Mouse (Mus musculus): ENCODE measurements around the gene Btbd17.

The Btbd17 gene

DNA sequence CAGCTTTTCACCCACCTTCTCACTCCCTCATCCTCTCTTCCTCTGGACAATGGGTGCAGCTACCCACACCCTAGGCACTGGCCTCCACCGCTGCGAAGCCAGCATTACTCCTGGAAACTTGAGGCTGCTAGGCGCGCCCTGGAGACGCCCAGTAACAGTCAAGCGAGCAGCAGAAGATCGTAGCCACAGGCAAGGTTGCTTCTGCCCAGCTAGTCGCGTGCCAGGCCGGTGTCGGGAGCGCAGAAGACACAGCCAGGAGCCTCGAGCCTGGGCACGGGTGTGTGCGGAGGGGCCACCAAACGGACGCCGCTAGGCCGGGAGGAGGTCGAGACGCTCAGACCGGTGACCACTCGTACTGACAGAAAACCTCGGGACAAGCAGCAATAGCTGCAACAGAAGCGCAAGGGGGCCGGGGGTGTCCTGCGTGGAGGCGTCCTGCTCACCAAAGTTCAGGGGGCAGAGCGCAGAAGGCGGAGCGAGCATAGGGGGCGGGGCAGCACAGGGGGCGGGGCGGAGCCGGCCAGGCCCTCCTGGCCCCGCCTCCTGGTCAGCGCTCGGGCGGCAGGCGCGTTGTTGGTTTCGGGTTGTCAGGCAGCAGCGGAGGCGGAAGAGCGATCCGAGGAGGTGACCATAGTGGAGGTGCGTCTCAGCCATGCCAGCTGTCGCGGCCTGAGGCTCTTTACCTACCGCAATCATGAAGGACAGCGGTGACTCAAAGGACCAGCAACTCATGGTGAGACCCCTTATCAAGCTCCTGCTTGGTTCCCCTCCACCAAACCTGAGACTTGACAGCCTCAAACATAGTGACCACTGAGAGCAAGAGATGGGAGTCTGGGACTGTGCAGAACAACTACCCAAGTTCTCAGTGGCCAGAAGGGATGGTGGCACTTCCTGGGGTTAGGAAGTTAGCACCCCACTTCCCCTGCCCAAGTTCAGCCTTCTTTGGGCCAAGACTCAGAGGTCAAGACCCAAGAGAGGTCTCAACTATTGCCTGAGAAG lies 30.6 kb downstream of the Btbd17 start, which contains the start of gene Kif19a:
Gene Kif19a (plus strand): TSS at position 569 of the 999 bp plus-strand sequence.
- ATAC-seq (ENCODE audit: low TSS enrichment), result peak; percentile 62

DNA sequence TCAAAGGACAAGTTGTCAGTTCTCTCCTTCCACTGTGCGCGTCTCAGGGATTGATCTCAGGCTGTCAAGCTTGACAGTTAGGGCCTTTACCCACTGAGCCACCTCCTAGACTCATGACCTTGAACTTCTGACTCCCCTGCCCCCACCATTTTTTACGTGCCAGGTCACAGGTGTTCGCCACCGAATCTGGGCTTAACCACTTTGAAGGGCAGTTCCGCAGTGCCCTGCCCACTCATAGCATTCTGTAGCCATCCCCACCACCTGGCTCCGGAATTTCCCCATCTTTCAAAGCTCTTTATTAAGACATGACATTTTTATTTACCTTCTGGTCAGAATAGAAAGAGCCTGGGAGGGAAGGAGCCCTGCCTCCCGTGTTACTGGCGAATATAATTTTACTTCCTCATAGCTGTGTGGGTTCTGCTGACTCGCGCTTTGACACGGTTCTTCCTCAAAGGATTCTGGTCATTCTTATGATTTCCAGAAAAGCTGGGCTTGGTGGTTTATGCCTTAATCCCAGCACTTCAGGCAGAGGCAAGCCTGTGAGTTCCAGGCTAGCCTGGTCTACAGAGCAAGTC lies 48.1 kb downstream of the Btbd17 start:
- ATAC-seq (ENCODE audit: low TSS enrichment), result no peak

DNA sequence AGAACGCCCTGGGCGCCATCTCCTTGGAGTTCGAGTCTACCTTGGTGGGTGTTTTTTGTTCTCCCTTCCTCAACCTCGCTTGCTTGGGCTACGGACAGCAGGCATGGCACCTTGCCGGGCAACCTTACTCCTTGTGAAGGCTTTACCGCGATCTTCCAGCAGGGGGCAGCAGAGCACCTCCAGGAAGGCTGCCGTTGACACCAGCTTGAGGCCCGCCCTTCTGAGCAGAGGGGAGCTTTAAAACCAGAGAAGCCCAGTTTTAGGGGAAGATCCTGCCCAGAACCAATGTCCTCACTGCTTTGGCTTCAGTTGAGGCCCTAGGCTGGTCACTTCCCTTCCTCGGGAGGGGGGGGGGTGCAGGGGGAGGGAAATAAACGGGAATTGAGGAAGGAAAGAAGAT lies 50.6 kb downstream of the Btbd17 start:
- ATAC-seq (ENCODE audit: low TSS enrichment), result peak; percentile 87

DNA sequence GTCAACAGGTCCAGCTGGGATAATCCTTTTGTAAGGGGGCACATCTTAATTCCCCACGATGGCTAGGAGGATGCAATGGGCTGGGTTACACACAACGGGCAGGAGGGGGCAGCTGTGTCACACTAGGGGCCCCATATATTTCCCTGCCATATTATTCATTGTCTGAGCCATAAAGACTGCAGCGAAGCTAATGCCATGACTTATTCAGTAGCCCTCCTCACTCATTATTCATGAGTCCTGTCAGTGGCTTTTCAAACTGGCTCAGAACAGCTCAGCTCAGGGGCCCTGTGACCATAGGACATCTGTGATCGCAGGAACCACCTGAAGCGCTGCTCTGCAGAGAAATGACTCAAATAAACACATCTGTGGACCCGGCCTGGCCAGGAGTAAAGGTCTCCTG lies 54.3 kb downstream of the Btbd17 start:
- no peak for ATAC-seq (ENCODE audit: low TSS enrichment)
